ENCODE assay signal across 10 mouse cellular contexts in genomic region chr2:24181683-24182331, GRCm38 (mm10). TPM values are rescaled to one million over a fixed set of nuclear protein-coding genes. Genes with fewer than 3 reads are reported as not detected.
DNase-seq lines count a peak whose midpoint lies in the region; ATAC-seq and TF ChIP-seq lines count a peak whose summit lies in the region.
"Not testable (repeated sequence)": the region's sequence is repeated elsewhere in the genome, so short reads cannot be mapped to it uniquely, and the experiment has no call there.
"Had no signal": no experiment of that assay in that cellular context is flagged by ENCODE, and none has a peak within 500 bp of the region (broad histone marks: within the 10 kb centered on the region; RNA-seq: fewer than 3 reads in every experiment).

No protein-coding gene starts in this region.

- ATAC-seq in embryonic facial prominence, embryonic 15.5 days (ENCODE audit: insufficient number of reproducible peaks, low FRiP score, low TSS enrichment, low read depth) = 0 out of 2 replicates have a peak, but pooled peaks have one; percentile 7
- not testable (repeated sequence) for ATAC-seq in lung, embryonic 15.5 days (ENCODE audit: borderline replicate concordance, extremely low read depth, low FRiP score, low TSS enrichment)
- ATAC-seq in neutrophil, adult 5-6 weeks (ENCODE audit: extremely low read depth, insufficient number of reproducible peaks, low FRiP score, poor library complexity, severe bottlenecking) = peak; percentile 69

- H3K9ac ChIP-seq in embryonic facial prominence, embryonic 15.5 days; lung, embryonic 15.5 days: not testable (repeated sequence)

- not testable (repeated sequence) for H3K4me1 ChIP-seq in embryonic facial prominence, embryonic 15.5 days; lung, embryonic 15.5 days

- peak; percentile 83 for DNase-seq in brain, embryonic 14.5 days (ENCODE audit: low read depth)
- DNase-seq in heart, adult 8-10 months (ENCODE audit: low spot score) = peak; percentile 13
- DNase-seq in kidney, adult 11 months = peak; percentile 66
- peak; percentile 36 to 48 for DNase-seq in left cerebral cortex, adult 18-20 months (ENCODE audit: low spot score in 2 of 2)
- DNase-seq in urinary bladder, postnatal 14 days (ENCODE audit: low spot score) = peak; percentile 30

- 7% methylated on average over 14 of the region's 14 CpGs for WGBS in embryonic facial prominence, embryonic 15.5 days
- WGBS in lung, embryonic 15.5 days = 15% methylated on average over 14 of the region's 14 CpGs

- H3K4me2 ChIP-seq in embryonic facial prominence, embryonic 15.5 days (replicated peaks) = peak overlapping the region; percentile 31
- H3K4me2 ChIP-seq in lung, embryonic 15.5 days = peak overlapping the region; percentile 4; the same call in 1 of the 2 replicates

- peak; percentile 58; the same call in 1 of the 2 replicates for TF ChIP-seq CTCF in brain, embryonic 14.5 days (IDR thresholded peaks at IDR 0.05; ENCODE audit: borderline replicate concordance, extremely low read depth, insufficient read depth, insufficient read length)

- H3K27me3 ChIP-seq in embryonic facial prominence, embryonic 15.5 days; lung, embryonic 15.5 days: not testable (repeated sequence)

- not testable (repeated sequence) for H3K9me3 ChIP-seq in embryonic facial prominence, embryonic 15.5 days (replicated peaks); lung, embryonic 15.5 days

- H3K27ac ChIP-seq in embryonic facial prominence, embryonic 15.5 days (replicated peaks); lung, embryonic 15.5 days: not testable (repeated sequence)

- H3K4me3 ChIP-seq in embryonic facial prominence, embryonic 15.5 days (replicated peaks); lung, embryonic 15.5 days: not testable (repeated sequence)

- not testable (repeated sequence) for TF ChIP-seq POLR2A in brain, embryonic 14.5 days (IDR thresholded peaks at IDR 0.05; ENCODE audit: borderline replicate concordance, extremely low read depth, insufficient read depth, insufficient read length, poor library complexity, severe bottlenecking)

- H3K36me3 ChIP-seq in embryonic facial prominence, embryonic 15.5 days; lung, embryonic 15.5 days: not testable (repeated sequence)

RNA-seq across cellular contexts. Expression of gene Il1f9, which starts 4.5 kb away (rescaled TPM):
- polyA plus RNA-seq in brain, embryonic 14.5 days (2012; rRNA removed) = not detected in 2 replicates
- polyA plus RNA-seq in embryonic facial prominence, embryonic 15.5 days (2015; fragmentation: Nextera tagmentation; extraction: Ambion mirVana) = 3.3 and 4.2 TPM in 2 replicates
- under 1 TPM in 1 of 4 experiments, not detected in 3; 0.17 TPM for total RNA-seq in heart, adult 8-10 months (2022)
- total RNA-seq in left cerebral cortex, adult 18-20 months (2021) = not detected
- polyA plus RNA-seq in lung, embryonic 15.5 days (2015; fragmentation: Nextera tagmentation; extraction: Ambion mirVana) = not detected in 2 replicates
- 318 and 323 TPM in 2 replicates for total RNA-seq in neutrophil, adult 5-6 weeks (2017)
- total RNA-seq: heart, postnatal 25 days had no signal

RNA-seq across cellular contexts. Expression of gene Il1f8, which starts 28.8 kb away (rescaled TPM):
- polyA plus RNA-seq in brain, embryonic 14.5 days (2012; rRNA removed) = not detected in 2 replicates
- 1.4 and 1.8 TPM in 2 replicates for polyA plus RNA-seq in embryonic facial prominence, embryonic 15.5 days (2015; fragmentation: Nextera tagmentation; extraction: Ambion mirVana)
- not detected for total RNA-seq in heart, adult 8-10 months (2022)
- not detected for total RNA-seq in left cerebral cortex, adult 18-20 months (2021)
- not detected in 2 replicates for polyA plus RNA-seq in lung, embryonic 15.5 days (2015; fragmentation: Nextera tagmentation; extraction: Ambion mirVana)
- total RNA-seq in neutrophil, adult 5-6 weeks (2017) = not detected in 2 replicates
- total RNA-seq: heart, postnatal 25 days had no signal
- polyA plus RNA-seq: spleen, adult 2 months had no signal

RNA-seq across cellular contexts. Expression of gene Il1f6, which starts 33.4 kb away (rescaled TPM):
- polyA plus RNA-seq in brain, embryonic 14.5 days (2012; rRNA removed) = not detected in 2 replicates
- 3.6 and 4.4 TPM in 2 replicates for polyA plus RNA-seq in embryonic facial prominence, embryonic 15.5 days (2015; fragmentation: Nextera tagmentation; extraction: Ambion mirVana)
- not detected for total RNA-seq in heart, adult 8-10 months (2022)
- not detected for total RNA-seq in left cerebral cortex, adult 18-20 months (2021)
- polyA plus RNA-seq in lung, embryonic 15.5 days (2015; fragmentation: Nextera tagmentation; extraction: Ambion mirVana) = not detected in 2 replicates
- total RNA-seq in neutrophil, adult 5-6 weeks (2017) = not detected in 2 replicates
- total RNA-seq: heart, postnatal 25 days had no signal
- polyA plus RNA-seq: spleen, adult 2 months had no signal

Comparison
In these comparisons a context has a peak if more than half of its experiments do, and no peak if none do; other contexts are left out.
1. DNase-seq: peak in every context shown above with its lines; median percentile 83 in brain, embryonic 14.5 days; 66 in kidney, adult 11 months; 42 in left cerebral cortex, adult 18-20 months; 30 in urinary bladder, postnatal 14 days; 13 in heart, adult 8-10 months.
2. RNA of gene Il1f9, which starts 4.5 kb away (total RNA-seq): 318 to 323 TPM in neutrophil, adult 5-6 weeks; 0.17 TPM in heart, adult 8-10 months and not detected in left cerebral cortex, adult 18-20 months; every median in the first group is over 100 times any median in the second.